ENCODE assay signal across 16 mouse cellular contexts in genomic region chr13:70303953-70304525, GRCm38 (mm10).
DNase-seq lines count a peak whose midpoint lies in the region; ATAC-seq and TF ChIP-seq lines count a peak whose summit lies in the region.
"Had no signal": no experiment of that assay in that cellular context is flagged by ENCODE, and none has a peak within 500 bp of the region (broad histone marks: within the 10 kb centered on the region; RNA-seq: fewer than 3 reads in every experiment).

No protein-coding gene starts in this region.

- TF ChIP-seq EP300 in liver, postnatal 0 days (IDR thresholded peaks at IDR 0.05; ENCODE audit: low read depth) = no peak

- H3K9ac ChIP-seq in hindbrain, embryonic 13.5 days = no peak overlapping the region
- H3K9ac ChIP-seq in midbrain, postnatal 0 days (replicated peaks; ENCODE audit: low read length, poor library complexity, severe bottlenecking) = no peak overlapping the region
- H3K9ac ChIP-seq in liver, postnatal 0 days (replicated peaks) = no peak overlapping the region
- H3K9ac ChIP-seq: embryonic facial prominence, embryonic 13.5 days; limb, embryonic 12.5 days; liver, embryonic 13.5 days had no signal

- no peaks in the 10 kb centered on the region; the same call in 1 of the 2 replicates for H3K27me3 ChIP-seq in hindbrain, embryonic 13.5 days
- H3K27me3 ChIP-seq in hindbrain, embryonic 10.5 days (ENCODE audit: insufficient read depth, poor library complexity, severe bottlenecking) = no peaks in the 10 kb centered on the region
- no peaks in the 10 kb centered on the region for H3K27me3 ChIP-seq in midbrain, postnatal 0 days (ENCODE audit: insufficient read depth, low read length)
- no peaks in the 10 kb centered on the region for H3K27me3 ChIP-seq in midbrain, embryonic 10.5 days (ENCODE audit: low read depth, poor library complexity, severe bottlenecking)
- no peaks in the 10 kb centered on the region for H3K27me3 ChIP-seq in liver, postnatal 0 days (ENCODE audit: insufficient read depth, low read length)
- H3K27me3 ChIP-seq: embryonic facial prominence, embryonic 13.5 days; limb, embryonic 12.5 days; liver, embryonic 13.5 days had no signal

- H3K4me2 ChIP-seq in hindbrain, embryonic 13.5 days = no peak overlapping the region
- no peak overlapping the region for H3K4me2 ChIP-seq in midbrain, postnatal 0 days (ENCODE audit: low read depth, low read length, poor library complexity, severe bottlenecking)
- no peak overlapping the region for H3K4me2 ChIP-seq in liver, postnatal 0 days (ENCODE audit: low read depth, low read length)
- H3K4me2 ChIP-seq: embryonic facial prominence, embryonic 13.5 days; limb, embryonic 12.5 days; liver, embryonic 13.5 days had no signal

- intact Hi-C loops in left cerebral cortex, postnatal 14 days (cut with DNase I) = no loop called here

- peak overlapping the region; percentile 56 for H3K27ac ChIP-seq in hindbrain, embryonic 13.5 days
- H3K27ac ChIP-seq in hindbrain, embryonic 10.5 days = no peak overlapping the region
- H3K27ac ChIP-seq in midbrain, postnatal 0 days (ENCODE audit: low read depth, low read length) = no peak overlapping the region
- no peak overlapping the region for H3K27ac ChIP-seq in midbrain, embryonic 10.5 days (replicated peaks)
- no peak overlapping the region for H3K27ac ChIP-seq in liver, postnatal 0 days (ENCODE audit: low read depth)
- H3K27ac ChIP-seq: embryonic facial prominence, embryonic 13.5 days; limb, embryonic 12.5 days; liver, embryonic 13.5 days had no signal

- H3K4me3 ChIP-seq in hindbrain, embryonic 13.5 days = no peak overlapping the region
- H3K4me3 ChIP-seq in hindbrain, embryonic 10.5 days = no peak overlapping the region
- H3K4me3 ChIP-seq in midbrain, postnatal 0 days (ENCODE audit: low read depth, low read length) = no peak overlapping the region
- H3K4me3 ChIP-seq in midbrain, embryonic 10.5 days = no peak overlapping the region
- no peak overlapping the region for H3K4me3 ChIP-seq in liver, postnatal 0 days (ENCODE audit: low read depth, low read length)
- H3K4me3 ChIP-seq: embryonic facial prominence, embryonic 13.5 days; limb, embryonic 12.5 days; liver, embryonic 13.5 days had no signal

- H3K4me1 ChIP-seq in hindbrain, embryonic 13.5 days (replicated peaks) = peaks cover 7% of the 10 kb centered on the region
- H3K4me1 ChIP-seq in hindbrain, embryonic 10.5 days (replicated peaks) = peaks cover 8% of the 10 kb centered on the region
- H3K4me1 ChIP-seq in midbrain, postnatal 0 days (ENCODE audit: insufficient read depth, low read length) = no peaks in the 10 kb centered on the region
- H3K4me1 ChIP-seq in midbrain, embryonic 10.5 days = peaks cover 6% of the 10 kb centered on the region; the same call in 1 of the 2 replicates
- H3K4me1 ChIP-seq in liver, postnatal 0 days (ENCODE audit: insufficient read depth) = no peaks in the 10 kb centered on the region
- H3K4me1 ChIP-seq: embryonic facial prominence, embryonic 13.5 days; liver, embryonic 13.5 days had no signal

- DNase-seq in hindbrain, embryonic 10.5 days (ENCODE audit: low spot score) = no peak
- DNase-seq in midbrain, postnatal 0 days (ENCODE audit: low spot score) = peak; percentile 24
- no peak for DNase-seq in midbrain, embryonic 10.5 days (ENCODE audit: low spot score)
- peak; percentile 24 to 37 for DNase-seq in kidney, postnatal 4 days
- DNase-seq in natural killer cell, adult 2 months (ENCODE audit: low spot score in 2 of 2) = no peak
- no peak for DNase-seq in left cerebral cortex, postnatal 14 days (ENCODE audit: low spot score in 2 of 2)
- DNase-seq in liver, postnatal 0 days = no peak
- DNase-seq: adrenal gland, postnatal 14 days; cerebellum, adult 2 months; gastrocnemius, postnatal 14 days; heart, postnatal 10 days; liver, embryonic 13.5 days; thymus, postnatal 4 days had no signal

- no peak for TF ChIP-seq CTCF in midbrain, postnatal 0 days (IDR thresholded peaks at IDR 0.05)
- TF ChIP-seq CTCF in liver, postnatal 0 days (IDR thresholded peaks at IDR 0.05; ENCODE audit: low read depth) = no peak

- ATAC-seq in hindbrain, embryonic 13.5 days (ENCODE audit: low FRiP score) = no peak
- no peak for ATAC-seq in midbrain, postnatal 0 days (ENCODE audit: low FRiP score)
- no peak for ATAC-seq in liver, postnatal 0 days

- H3K36me3 ChIP-seq in hindbrain, embryonic 13.5 days = no peaks in the 10 kb centered on the region
- no peaks in the 10 kb centered on the region for H3K36me3 ChIP-seq in hindbrain, embryonic 10.5 days
- no peaks in the 10 kb centered on the region for H3K36me3 ChIP-seq in midbrain, postnatal 0 days (ENCODE audit: insufficient read depth, low read length)
- H3K36me3 ChIP-seq in midbrain, embryonic 10.5 days = no peaks in the 10 kb centered on the region
- no peaks in the 10 kb centered on the region for H3K36me3 ChIP-seq in liver, postnatal 0 days (replicated peaks; ENCODE audit: insufficient read depth, low read length)
- H3K36me3 ChIP-seq: embryonic facial prominence, embryonic 13.5 days; limb, embryonic 12.5 days; liver, embryonic 13.5 days had no signal

- no peaks in the 10 kb centered on the region for H3K9me3 ChIP-seq in hindbrain, embryonic 13.5 days
- H3K9me3 ChIP-seq in hindbrain, embryonic 10.5 days = no peaks in the 10 kb centered on the region
- no peaks in the 10 kb centered on the region for H3K9me3 ChIP-seq in midbrain, postnatal 0 days (ENCODE audit: low read length)
- no peaks in the 10 kb centered on the region for H3K9me3 ChIP-seq in midbrain, embryonic 10.5 days (replicated peaks)
- H3K9me3 ChIP-seq in liver, postnatal 0 days (ENCODE audit: low read length) = no peaks in the 10 kb centered on the region
- H3K9me3 ChIP-seq: embryonic facial prominence, embryonic 13.5 days; limb, embryonic 12.5 days; liver, embryonic 13.5 days had no signal

- 54% methylated on average over 5 of the region's 5 CpGs for whole genome bisulfite sequencing in hindbrain, embryonic 13.5 days
- WGBS in hindbrain, embryonic 10.5 days = 73% methylated on average over 5 of the region's 5 CpGs
- 69% methylated on average over 5 of the region's 5 CpGs for WGBS in midbrain, postnatal 0 days
- WGBS in midbrain, embryonic 10.5 days = 74% methylated on average over 5 of the region's 5 CpGs
- WGBS in liver, postnatal 0 days (ENCODE audit: insufficient replicate concordance) = 73% methylated on average over 5 of the region's 5 CpGs

Comparison
In these comparisons a context has a peak if more than half of its experiments do, and no peak if none do; other contexts are left out.
1. DNase-seq: peak in midbrain, postnatal 0 days (single experiment) and kidney, postnatal 4 days (2 of 2); none in hindbrain, embryonic 10.5 days (single experiment), midbrain, embryonic 10.5 days (single experiment), natural killer cell, adult 2 months (0 of 2), left cerebral cortex, postnatal 14 days (0 of 2) and liver, postnatal 0 days (single experiment).